Mouse (Mus musculus): ENCODE measurements at regions not wholly inside any gene's neighbourhood (a gene's known extent, or its start where the extent isn't known, plus 50 kb on each side); places are given as distances from the start of the nearest gene placed in this dataset.

- H3K27ac ChIP-seq (ENCODE audit: low read length): no peak overlapping the region
- H3K9me3 ChIP-seq (ENCODE audit: control insufficient read depth, low read length): no peaks in the 10 kb centered on the region
- 0 out of 2 replicates have a peak, but pooled peaks have one; percentile 69 for ATAC-seq
- 33% methylated on average over 9 of the region's 9 CpGs for WGBS
- no peak overlapping the region for H3K4me2 ChIP-seq (ENCODE audit: low read depth, low read length)
- H3K9ac ChIP-seq (ENCODE audit: low read depth, low read length): no peak overlapping the region
- no peak overlapping the region for H3K4me3 ChIP-seq (ENCODE audit: low read length)
- H3K4me1 ChIP-seq (ENCODE audit: control insufficient read depth, insufficient read depth, low read length): no peaks in the 10 kb centered on the region
- H3K36me3 ChIP-seq (ENCODE audit: control insufficient read depth, insufficient read depth, low read length): no peaks in the 10 kb centered on the region
- no peaks in the 10 kb centered on the region for H3K27me3 ChIP-seq (replicated peaks; ENCODE audit: control insufficient read depth, insufficient read depth, low read length)
These were observed 56.1 kb upstream of the Ces5a start for GRCm38 (mm10) chr8:93591608-93592301.

- no peak overlapping the region for H3K4me2 ChIP-seq (ENCODE audit: low read depth, low read length)
- H3K36me3 ChIP-seq (ENCODE audit: control insufficient read depth, insufficient read depth, low read length): no peaks in the 10 kb centered on the region
- 32% methylated on average over 3 of the region's 3 CpGs for WGBS
- no peaks in the 10 kb centered on the region for H3K27me3 ChIP-seq (replicated peaks; ENCODE audit: control insufficient read depth, insufficient read depth, low read length)
- ATAC-seq: no peak
- no peaks in the 10 kb centered on the region for H3K9me3 ChIP-seq (ENCODE audit: control insufficient read depth, low read length)
- no peak overlapping the region for H3K4me3 ChIP-seq (ENCODE audit: low read length)
- no peaks in the 10 kb centered on the region for H3K4me1 ChIP-seq (ENCODE audit: control insufficient read depth, insufficient read depth, low read length)
- no peak overlapping the region for H3K27ac ChIP-seq (ENCODE audit: low read length)
- H3K9ac ChIP-seq (ENCODE audit: low read depth, low read length): no peak overlapping the region
These were observed 56.6 kb upstream of the Ces5a start for GRCm38 (mm10) chr8:93592302-93592651.

GRCm38 (mm10) chr8:93598613-93599121 is 63.0 kb upstream of the Ces5a start:
- WGBS: 24% methylated on average over 11 of the region's 11 CpGs
- Histone ChIP-seq H3K27ac (ENCODE audit: low read length) (no peak overlapping the region), H3K9me3 (ENCODE audit: control insufficient read depth, low read length) (no peaks in the 10 kb centered on the region), H3K27me3 (replicated peaks; ENCODE audit: control insufficient read depth, insufficient read depth, low read length) (no peaks in the 10 kb centered on the region), H3K4me3 (ENCODE audit: low read length) (no peak overlapping the region), H3K36me3 (ENCODE audit: control insufficient read depth, insufficient read depth, low read length) (no peaks in the 10 kb centered on the region), H3K9ac (ENCODE audit: low read depth, low read length) (no peak overlapping the region), H3K4me2 (ENCODE audit: low read depth, low read length) (no peak overlapping the region), H3K4me1 (ENCODE audit: control insufficient read depth, insufficient read depth, low read length) (no peaks in the 10 kb centered on the region)
- peak; percentile 46; the same call in 1 of the 2 replicates for ATAC-seq

GRCm38 (mm10) chr8:93599306-93599705 is 63.7 kb upstream of the Ces5a start:
- 48% methylated on average over 9 of the region's 9 CpGs for WGBS
- Histone ChIP-seq H3K4me3 (ENCODE audit: low read length) (no peak overlapping the region), H3K4me1 (ENCODE audit: control insufficient read depth, insufficient read depth, low read length) (no peaks in the 10 kb centered on the region), H3K27me3 (replicated peaks; ENCODE audit: control insufficient read depth, insufficient read depth, low read length) (no peaks in the 10 kb centered on the region), H3K9me3 (ENCODE audit: control insufficient read depth, low read length) (no peaks in the 10 kb centered on the region), H3K27ac (ENCODE audit: low read length) (peak overlapping the region; percentile 29; the same call in 1 of the 2 replicates), H3K4me2 (ENCODE audit: low read depth, low read length) (no peak overlapping the region), H3K9ac (ENCODE audit: low read depth, low read length) (no peak overlapping the region), H3K36me3 (ENCODE audit: control insufficient read depth, insufficient read depth, low read length) (no peaks in the 10 kb centered on the region)
- no peak for ATAC-seq

GRCm38 (mm10) chr8:93599776-93600175 is 64.1 kb upstream of the Ces5a start:
- peak; percentile 62 for ATAC-seq
- WGBS: 37% methylated on average over 8 of the region's 8 CpGs
- no peak overlapping the region for H3K9ac ChIP-seq (ENCODE audit: low read depth, low read length)
- no peak overlapping the region for H3K4me2 ChIP-seq (ENCODE audit: low read depth, low read length)
- no peaks in the 10 kb centered on the region for H3K27me3 ChIP-seq (replicated peaks; ENCODE audit: control insufficient read depth, insufficient read depth, low read length)
- no peak overlapping the region for H3K4me3 ChIP-seq (ENCODE audit: low read length)
- no peaks in the 10 kb centered on the region for H3K4me1 ChIP-seq (ENCODE audit: control insufficient read depth, insufficient read depth, low read length)
- no peaks in the 10 kb centered on the region for H3K36me3 ChIP-seq (ENCODE audit: control insufficient read depth, insufficient read depth, low read length)
- H3K9me3 ChIP-seq (ENCODE audit: control insufficient read depth, low read length): no peaks in the 10 kb centered on the region
- no peak overlapping the region; the same call in 1 of the 2 replicates for H3K27ac ChIP-seq (ENCODE audit: low read length)

GRCm38 (mm10) chr8:93626807-93627526 is 91.3 kb upstream of the Ces5a start:
- 31% methylated on average over 18 of the region's 18 CpGs for WGBS
- no peak overlapping the region for H3K27ac ChIP-seq (ENCODE audit: low read length)
- H3K4me3 ChIP-seq (ENCODE audit: low read length): no peak overlapping the region
- H3K9ac ChIP-seq (ENCODE audit: low read depth, low read length): 0 out of 2 replicates have a peak overlapping the region, but pooled peaks have one; percentile 19
- no peaks in the 10 kb centered on the region for H3K27me3 ChIP-seq (replicated peaks; ENCODE audit: control insufficient read depth, insufficient read depth, low read length)
- H3K4me1 ChIP-seq (ENCODE audit: control insufficient read depth, insufficient read depth, low read length): peaks cover 5% of the 10 kb centered on the region
- H3K9me3 ChIP-seq (ENCODE audit: control insufficient read depth, low read length): no peaks in the 10 kb centered on the region
- ATAC-seq: peak; percentile 38; the same call in 1 of the 2 replicates
- H3K4me2 ChIP-seq (ENCODE audit: low read depth, low read length): 0 out of 2 replicates have a peak overlapping the region, but pooled peaks have one; percentile 12
- H3K36me3 ChIP-seq (ENCODE audit: control insufficient read depth, insufficient read depth, low read length): no peaks in the 10 kb centered on the region

DNA sequence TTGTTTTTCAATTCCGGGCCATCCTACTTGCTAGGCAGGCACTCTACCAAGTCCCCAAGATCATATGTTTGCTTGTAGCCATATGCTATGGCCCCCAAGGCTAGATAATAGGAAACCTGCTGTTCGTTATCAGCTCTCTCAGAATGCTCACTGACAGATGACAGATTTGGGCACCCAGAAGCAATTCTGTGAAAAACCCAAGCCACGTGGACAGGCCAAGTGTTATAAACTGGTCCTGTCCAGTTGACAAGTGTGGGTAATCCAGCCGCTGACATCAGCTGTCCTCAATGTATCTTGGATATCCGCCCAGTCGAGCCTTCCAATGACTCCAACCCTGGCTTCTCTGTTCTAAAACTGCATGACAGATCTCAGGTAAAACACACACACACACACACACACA is 92.0 kb upstream of the Ces5a start:
- WGBS: 62% methylated on average over 6 of the region's 6 CpGs
- H3K4me1 ChIP-seq (ENCODE audit: control insufficient read depth, insufficient read depth, low read length): peaks cover 5% of the 10 kb centered on the region
- no peak overlapping the region for H3K4me3 ChIP-seq (ENCODE audit: low read length)
- no peaks in the 10 kb centered on the region for H3K27me3 ChIP-seq (replicated peaks; ENCODE audit: control insufficient read depth, insufficient read depth, low read length)
- no peaks in the 10 kb centered on the region for H3K36me3 ChIP-seq (ENCODE audit: control insufficient read depth, insufficient read depth, low read length)
- no peak overlapping the region for H3K4me2 ChIP-seq (ENCODE audit: low read depth, low read length)
- no peak overlapping the region for H3K27ac ChIP-seq (ENCODE audit: low read length)
- H3K9me3 ChIP-seq (ENCODE audit: control insufficient read depth, low read length): no peaks in the 10 kb centered on the region
- ATAC-seq: no peak
- no peak overlapping the region for H3K9ac ChIP-seq (ENCODE audit: low read depth, low read length)

- no peak overlapping the region for H3K4me3 ChIP-seq (ENCODE audit: low read length)
- H3K4me1 ChIP-seq (ENCODE audit: control insufficient read depth, insufficient read depth, low read length): no peaks in the 10 kb centered on the region
- no peaks in the 10 kb centered on the region for H3K9me3 ChIP-seq (ENCODE audit: control insufficient read depth, low read length)
- H3K4me2 ChIP-seq (ENCODE audit: low read depth, low read length): no peak overlapping the region
- no peak overlapping the region for H3K9ac ChIP-seq (ENCODE audit: low read depth, low read length)
- WGBS: 77% methylated on average over 8 of the region's 8 CpGs
- ATAC-seq: no peak
- no peaks in the 10 kb centered on the region for H3K27me3 ChIP-seq (replicated peaks; ENCODE audit: control insufficient read depth, insufficient read depth, low read length)
- H3K27ac ChIP-seq (ENCODE audit: low read length): no peak overlapping the region
- H3K36me3 ChIP-seq (ENCODE audit: control insufficient read depth, insufficient read depth, low read length): no peaks in the 10 kb centered on the region
These were observed 97.3 kb upstream of the Ces5a start for GRCm38 (mm10) chr8:93632896-93633295.

GRCm38 (mm10) chr8:93642770-93643169 is 107.1 kb upstream of the Ces5a start:
- Histone ChIP-seq H3K36me3 (ENCODE audit: control insufficient read depth, insufficient read depth, low read length) (no peaks in the 10 kb centered on the region), H3K4me3 (ENCODE audit: low read length) (no peak overlapping the region), H3K27ac (ENCODE audit: low read length) (no peak overlapping the region), H3K4me1 (ENCODE audit: control insufficient read depth, insufficient read depth, low read length) (no peaks in the 10 kb centered on the region), H3K27me3 (replicated peaks; ENCODE audit: control insufficient read depth, insufficient read depth, low read length) (no peaks in the 10 kb centered on the region), H3K4me2 (ENCODE audit: low read depth, low read length) (no peak overlapping the region), H3K9me3 (ENCODE audit: control insufficient read depth, low read length) (no peaks in the 10 kb centered on the region), H3K9ac (ENCODE audit: low read depth, low read length) (no peak overlapping the region)
- WGBS: 67% methylated on average over 2 of the region's 2 CpGs
- ATAC-seq: no peak

All from intestine, embryonic 16.5 days (tissue).